Mouse (Mus musculus) erythroblast, embryonic 14.5 days (primary cell): ENCODE results near the gene Fam104a. TPM values are rescaled to one million over a fixed set of nuclear protein-coding genes. Genes with fewer than 3 reads are reported as not detected.

Source experiments
- H3K27me3 ChIP-seq: 2 replicates; pipeline ENCODE4 v1.6.1; 2012; ENCODE audit warnings: inconsistent platforms; ENCODE audit not compliant: control insufficient read depth
- H3K36me3 ChIP-seq: 2 replicates; pipeline ENCODE4 v1.6.1; 2012; ENCODE audit warnings: mild to moderate bottlenecking, inconsistent platforms; ENCODE audit not compliant: control insufficient read depth
- H3K4me1 ChIP-seq: 2 replicates; pipeline ENCODE4 v1.6.1; 2012; ENCODE audit warnings: inconsistent platforms; ENCODE audit not compliant: control insufficient read depth
- H3K4me3 ChIP-seq: replicated peaks from 2 replicates; pipeline ENCODE3; 2012; ENCODE audit warnings: moderate library complexity, mild to moderate bottlenecking, inconsistent platforms
- H3K9me3 ChIP-seq: 2 replicates; pipeline ENCODE4 v1.6.1; 2012; ENCODE audit warnings: low read length, inconsistent platforms, mixed read lengths; ENCODE audit not compliant: control insufficient read depth
- GATA1 ChIP-seq: IDR thresholded peaks from 2 replicates; pipeline ENCODE4 v1.6.1; 2012; ENCODE audit warnings: low read length, inconsistent platforms, mixed read lengths
- TAL1 ChIP-seq: IDR thresholded peaks from 3 replicates; pipeline ENCODE4 v1.6.1; 2012; ENCODE audit warnings: low read length, inconsistent platforms, mixed read lengths
- polyA plus RNA-seq: library from polyadenylated mRNA; stranded (reverse); fragments of >175 nt; gene quantifications from 2 replicates; pipeline ENCODE4 v1.2.3, GENCODE M21; 2012

Fam104a gene
- polyA plus RNA-seq, 1 experiment: 53.9 TPM

DNA sequence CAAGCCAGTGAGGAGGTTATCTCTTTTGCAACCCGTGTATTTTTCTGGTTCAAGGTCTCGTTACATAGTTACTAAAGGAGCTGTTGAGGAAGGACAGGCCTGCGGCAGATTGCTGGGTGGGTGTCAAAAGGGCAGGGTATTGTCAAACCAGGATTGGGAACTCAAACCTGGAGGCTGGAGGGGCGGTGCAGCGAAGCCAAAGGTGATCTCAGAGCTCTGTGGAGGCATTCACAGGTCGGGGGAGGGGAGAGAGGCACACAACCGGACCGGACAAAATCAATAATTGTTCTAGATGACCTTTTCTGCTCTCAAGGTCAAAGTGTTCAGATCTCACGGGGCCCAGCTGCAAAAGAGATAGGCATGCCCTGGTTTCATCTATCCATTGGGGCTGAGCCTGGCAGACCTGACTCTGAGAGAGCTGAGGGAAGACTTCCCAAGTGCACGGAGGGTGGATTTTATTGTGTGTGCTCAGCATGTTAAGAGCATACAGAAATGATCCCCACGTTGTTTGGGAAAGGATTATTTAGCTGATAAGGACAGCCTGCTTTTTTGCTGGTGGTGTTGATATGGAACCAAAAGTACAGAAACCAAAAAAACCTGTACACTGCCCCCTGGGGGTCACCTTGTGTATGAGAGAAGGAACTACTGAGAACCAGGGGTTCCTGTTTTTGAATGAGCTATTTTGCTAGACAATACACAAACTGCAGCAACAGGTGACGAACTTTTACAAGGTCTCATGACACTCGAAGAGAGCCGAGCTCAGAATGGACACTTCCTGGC lies 66.6 kb downstream of the Fam104a start:
- H3K36me3 ChIP-seq: no peaks in the 10 kb centered on the region
- peaks cover 40% of the 10 kb centered on the region for H3K27me3 ChIP-seq
- H3K4me1 ChIP-seq: no peaks in the 10 kb centered on the region; the same call in 1 of the 2 replicates
- no peaks in the 10 kb centered on the region for H3K9me3 ChIP-seq
- H3K4me3 ChIP-seq: no peak overlapping the region
- TF ChIP-seq GATA1 (no peak), TAL1 (no peak)

DNA sequence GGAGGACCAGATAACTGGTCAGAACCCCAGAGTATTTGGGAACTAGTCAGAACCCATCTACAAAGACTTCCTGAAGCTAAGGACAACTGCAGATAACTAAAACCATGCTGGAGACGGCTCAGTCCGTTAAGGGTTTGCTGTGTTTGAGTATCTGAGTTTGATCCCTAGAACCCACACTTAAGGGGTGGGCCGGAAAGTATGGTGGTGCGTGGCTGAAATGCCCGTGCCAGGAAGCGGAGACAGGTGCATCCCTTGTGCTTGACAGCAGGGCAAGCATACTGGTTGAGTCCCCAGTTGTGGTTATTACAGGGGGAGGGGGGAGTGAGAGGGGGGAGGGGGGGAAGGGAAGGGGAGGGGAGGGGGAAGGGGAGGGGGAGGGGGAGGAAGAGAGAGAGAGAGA lies 69.5 kb downstream of the Fam104a start:
- H3K4me3 ChIP-seq: no peak overlapping the region
- TF ChIP-seq GATA1 (no peak), TAL1 (no peak)
- H3K9me3 ChIP-seq: no peaks in the 10 kb centered on the region
- H3K27me3 ChIP-seq: peaks cover 19% of the 10 kb centered on the region
- H3K36me3 ChIP-seq: no peaks in the 10 kb centered on the region
- no peaks in the 10 kb centered on the region; the same call in 1 of the 2 replicates for H3K4me1 ChIP-seq

DNA sequence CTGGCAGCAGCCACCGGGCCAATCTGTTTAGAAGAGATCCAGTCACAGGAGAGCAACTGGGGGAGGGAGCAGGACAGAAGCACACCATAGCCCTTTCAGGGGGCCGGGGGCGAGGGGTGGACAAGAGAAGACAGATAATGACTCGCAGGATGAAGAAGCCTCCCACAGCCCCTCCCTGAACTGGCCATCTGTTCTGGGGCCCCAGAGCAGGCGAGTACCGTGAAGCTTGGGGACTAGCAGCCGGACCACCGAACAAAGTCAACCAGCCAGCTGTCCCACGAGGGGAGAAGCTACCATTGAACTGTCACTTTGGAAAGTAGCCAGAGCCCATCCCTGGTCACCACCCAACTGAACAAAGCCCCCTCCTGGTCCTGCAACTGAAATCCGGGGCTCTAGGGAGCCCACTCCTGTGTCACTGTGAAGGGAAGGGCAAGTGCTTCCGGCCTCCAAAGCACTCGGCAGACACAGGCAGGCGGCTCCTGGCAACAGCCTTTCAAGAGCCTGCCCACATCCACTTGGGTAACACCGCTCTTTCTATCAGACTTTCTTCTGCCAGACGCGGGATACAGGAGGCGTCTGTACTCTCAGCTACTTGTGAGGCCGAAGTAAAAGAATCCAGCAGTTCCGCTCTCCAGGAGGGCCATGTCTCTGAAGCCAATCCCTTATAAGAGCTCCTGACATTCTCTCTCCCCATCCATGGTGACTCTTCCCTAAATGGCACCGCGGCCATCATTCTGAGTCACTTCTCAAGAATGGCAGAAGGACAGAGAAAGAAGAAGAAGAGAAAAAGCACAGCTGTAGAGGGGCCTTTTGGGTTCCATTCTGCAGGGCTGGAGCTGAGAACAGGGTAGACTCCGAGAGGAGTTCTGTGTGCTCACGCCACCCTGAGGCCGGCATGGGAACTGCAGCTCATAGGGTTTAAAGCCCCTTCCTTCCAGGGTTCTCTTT lies 72.0 kb downstream of the Fam104a start:
- H3K27me3 ChIP-seq: no peaks in the 10 kb centered on the region
- no peaks in the 10 kb centered on the region for H3K36me3 ChIP-seq
- no peaks in the 10 kb centered on the region for H3K4me1 ChIP-seq
- H3K4me3 ChIP-seq: no peak overlapping the region
- 0 out of 2 replicates have a peak, but pooled peaks cover 4% of the 10 kb centered on the region for H3K9me3 ChIP-seq
- TF ChIP-seq GATA1 (no peak), TAL1 (no peak)

Other genes with a start within 250 kb of the Fam104a start
- not detected in 2 replicates for gene Sstr2, start 64.8 kb downstream of the Fam104a start, polyA plus RNA-seq
- 4.4 and 4.5 TPM in 2 replicates for gene Cog1, start 35.0 kb downstream of the Fam104a start, polyA plus RNA-seq
- 0.04 and 0.08 TPM in 2 replicates for gene Slc39a11, start 34.1 kb downstream of the Fam104a start, polyA plus RNA-seq
- gene D11Wsu47e, start 257 bp upstream of the Fam104a start, polyA plus RNA-seq: 0.38 and 0.43 TPM in 2 replicates
- gene Cpsf4l, start 25.9 kb upstream of the Fam104a start, polyA plus RNA-seq: not detected in 2 replicates
- gene Cdc42ep4, start 67.7 kb upstream of the Fam104a start, polyA plus RNA-seq: 7.3 and 8.3 TPM in 2 replicates